Mouse (Mus musculus): ENCODE measurements around the gene Gm20532.

DNA sequence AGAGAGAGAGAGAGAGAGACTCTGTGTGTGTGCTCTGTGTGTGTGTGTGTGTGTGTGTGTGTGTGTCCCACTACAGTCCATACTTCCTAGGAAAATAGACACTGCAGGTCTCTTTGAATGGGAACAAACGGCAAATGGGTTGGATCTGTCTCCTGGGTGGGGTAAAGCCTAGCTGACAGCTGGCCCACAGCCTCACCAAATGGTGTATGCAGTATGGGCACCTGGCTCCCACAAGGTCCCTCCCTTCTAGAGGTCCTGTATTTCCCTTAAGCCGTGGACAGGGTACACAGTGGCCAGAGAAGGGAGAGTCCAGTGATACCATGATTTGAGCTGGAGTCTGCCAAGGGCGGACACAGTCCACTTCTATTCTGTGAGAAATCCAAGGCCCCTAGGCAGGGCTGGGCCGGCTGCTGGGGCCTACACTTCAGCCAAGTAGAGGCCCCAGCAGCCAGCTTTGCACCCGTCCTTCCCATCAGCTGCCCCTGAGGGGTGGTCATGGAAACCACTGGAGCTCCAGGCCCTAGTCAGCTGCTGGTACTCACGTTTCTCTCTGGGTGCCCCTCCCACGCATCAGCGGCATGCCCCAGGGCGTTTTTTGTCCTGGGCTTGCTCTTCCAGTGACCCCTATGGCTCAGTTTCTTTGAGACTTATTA is 45.1 kb upstream of the Gm20532 start:
- TF ChIP-seq POLR2A (IDR thresholded peaks at IDR 0.05; ENCODE audit: borderline replicate concordance, extremely low read depth, low read depth, low read length) = no peak
- TF ChIP-seq CTCF (IDR thresholded peaks at IDR 0.05; ENCODE audit: insufficient read depth, low read length) = no peak

Measured in lung, adult 2 months (tissue).